Mouse (Mus musculus): ENCODE results near the gene 2810408A11Rik.
"Not testable (repeated sequence)": the region's sequence is repeated elsewhere in the genome, so short reads cannot be mapped to it uniquely, and the experiment has no call there.

2810408A11Rik gene

GRCm38 (mm10) chr11:69880853-69881603 is 19.8 kb downstream of the 2810408A11Rik start, which contains the start of gene Kctd11:
Gene Kctd11 (minus strand): TSS chr11:69881406.
- DNase-seq (ENCODE audit: low spot score), result peak; percentile 95

- peak; percentile 77 for DNase-seq (ENCODE audit: low spot score)
Observed at GRCm38 (mm10) chr11:69880506-69880852, 20.3 kb downstream of the 2810408A11Rik start.

GRCm38 (mm10) chr11:69879711-69880110 is 21.1 kb downstream of the 2810408A11Rik start:
- DNase-seq (ENCODE audit: low spot score), result no peak

GRCm38 (mm10) chr11:69878952-69879351 is 21.8 kb downstream of the 2810408A11Rik start:
- no peak for DNase-seq (ENCODE audit: low spot score)

GRCm38 (mm10) chr11:69878399-69878798 is 22.4 kb downstream of the 2810408A11Rik start:
- peak; percentile 43 for DNase-seq (ENCODE audit: low spot score)

- DNase-seq (ENCODE audit: low spot score), result no peak
Observed at GRCm38 (mm10) chr11:69877878-69878277, 22.9 kb downstream of the 2810408A11Rik start, which contains the start of gene Tmem95. Gene Tmem95 (minus strand): TSS chr11:69878018.

- DNase-seq (ENCODE audit: low spot score), result peak; percentile 90
Observed at GRCm38 (mm10) chr11:69876867-69877266, 23.9 kb downstream of the 2810408A11Rik start.

- no peak for DNase-seq (ENCODE audit: low spot score)
Observed at GRCm38 (mm10) chr11:69876186-69876585, 24.6 kb downstream of the 2810408A11Rik start.

GRCm38 (mm10) chr11:69872451-69872850 is 28.3 kb downstream of the 2810408A11Rik start:
- no peak for DNase-seq (ENCODE audit: low spot score)

- DNase-seq (ENCODE audit: low spot score), result no peak
Observed at GRCm38 (mm10) chr11:69871822-69872221, 29.0 kb downstream of the 2810408A11Rik start.

GRCm38 (mm10) chr11:69870289-69871069 is 30.3 kb downstream of the 2810408A11Rik start:
- no peak for DNase-seq (ENCODE audit: low spot score)

- DNase-seq (ENCODE audit: low spot score), result no peak
Observed at GRCm38 (mm10) chr11:69867335-69867734, 33.5 kb downstream of the 2810408A11Rik start.

- no peak for DNase-seq (ENCODE audit: low spot score)
Observed at GRCm38 (mm10) chr11:69865561-69865960, 35.2 kb downstream of the 2810408A11Rik start.

GRCm38 (mm10) chr11:69864138-69864860 is 36.5 kb downstream of the 2810408A11Rik start:
- DNase-seq (ENCODE audit: low spot score), result no peak

- DNase-seq (ENCODE audit: low spot score), result not testable (repeated sequence)
Observed at GRCm38 (mm10) chr11:69863729-69864128, 37.1 kb downstream of the 2810408A11Rik start.

- peak; percentile 74 for DNase-seq (ENCODE audit: low spot score)
Observed at GRCm38 (mm10) chr11:69858113-69858998, 42.4 kb downstream of the 2810408A11Rik start, which contains the start of gene Tnk1. Gene Tnk1 (minus strand): TSS chr11:69858730.

GRCm38 (mm10) chr11:69855347-69855746 is 45.4 kb downstream of the 2810408A11Rik start:
- no peak for DNase-seq (ENCODE audit: low spot score)

- no peak for DNase-seq (ENCODE audit: low spot score)
Observed at GRCm38 (mm10) chr11:69854680-69855079, 46.1 kb downstream of the 2810408A11Rik start.

GRCm38 (mm10) chr11:69853994-69854393 is 46.8 kb downstream of the 2810408A11Rik start:
- DNase-seq (ENCODE audit: low spot score), result no peak

GRCm38 (mm10) chr11:69850754-69851153 is 50.0 kb downstream of the 2810408A11Rik start:
- no peak for DNase-seq (ENCODE audit: low spot score)

GRCm38 (mm10) chr11:69849884-69850283 is 50.9 kb downstream of the 2810408A11Rik start:
- DNase-seq (ENCODE audit: low spot score), result no peak

Data from urinary bladder, postnatal 14 days (tissue).